Mouse (Mus musculus) layer of hippocampus, adult 18-20 months (tissue): Measurements from ENCODE around the gene Kirrel3. TPM values are rescaled to one million over a fixed set of nuclear protein-coding genes. Genes with fewer than 3 reads are reported as not detected.

Source experiments
- DNase-seq, 2 experiments: peaks; one replicate each; pipeline ENCODE4 v3.0.0; 2022; ENCODE audit warnings: low spot score in 2 of 2
- long read RNA-seq: library from polyadenylated mRNA; stranded (forward); transcript quantifications from one replicate; pipeline ENCODE4 v2.0.0, GENCODE M21; 2021
- total RNA-seq, 2 experiments: library from RNA; stranded (reverse); gene quantifications; 2 replicates each; pipeline ENCODE4 v1.2.3; 2021

Kirrel3 gene
- 10 to 100 TPM; 45.7 to 54.8 TPM for total RNA-seq
- long read RNA-seq, partial matches to known transcripts = 26 of 32 reads
- long read RNA-seq, other reads (novel, unspliced or antisense) = 6 of 32 reads

GRCm38 (mm10) chr9:34485759-34486431 is at the start of gene Kirrel3:
TSS of gene Kirrel3 (plus strand) at chr9:34485894.
- peak; percentile 72 to 89 for DNase-seq

GRCm38 (mm10) chr9:34440721-34441120 is 45.0 kb upstream of the Kirrel3 start:
- DNase-seq = no peak

DNA sequence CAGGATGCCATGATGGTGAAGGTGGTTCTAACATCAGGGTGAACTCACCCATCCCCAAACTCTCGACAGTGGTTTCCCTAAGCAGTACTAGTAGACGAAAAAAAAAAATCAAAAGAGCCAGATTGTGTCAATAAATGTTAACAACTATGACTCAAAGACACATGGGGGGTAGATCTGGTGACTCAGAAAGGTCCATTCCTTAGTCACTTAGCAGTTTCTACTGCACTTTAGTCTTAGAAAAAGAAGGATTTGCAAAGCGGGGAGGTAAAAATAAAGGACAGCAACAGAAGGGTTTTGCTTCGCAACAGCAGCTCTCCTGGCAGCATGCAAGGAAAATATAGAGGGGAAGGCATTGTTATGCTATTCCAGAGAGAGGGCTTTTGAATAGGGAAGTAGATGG is 41.7 kb upstream of the Kirrel3 start:
- peak in 1 of 2 experiments; percentile 17 for DNase-seq

DNA sequence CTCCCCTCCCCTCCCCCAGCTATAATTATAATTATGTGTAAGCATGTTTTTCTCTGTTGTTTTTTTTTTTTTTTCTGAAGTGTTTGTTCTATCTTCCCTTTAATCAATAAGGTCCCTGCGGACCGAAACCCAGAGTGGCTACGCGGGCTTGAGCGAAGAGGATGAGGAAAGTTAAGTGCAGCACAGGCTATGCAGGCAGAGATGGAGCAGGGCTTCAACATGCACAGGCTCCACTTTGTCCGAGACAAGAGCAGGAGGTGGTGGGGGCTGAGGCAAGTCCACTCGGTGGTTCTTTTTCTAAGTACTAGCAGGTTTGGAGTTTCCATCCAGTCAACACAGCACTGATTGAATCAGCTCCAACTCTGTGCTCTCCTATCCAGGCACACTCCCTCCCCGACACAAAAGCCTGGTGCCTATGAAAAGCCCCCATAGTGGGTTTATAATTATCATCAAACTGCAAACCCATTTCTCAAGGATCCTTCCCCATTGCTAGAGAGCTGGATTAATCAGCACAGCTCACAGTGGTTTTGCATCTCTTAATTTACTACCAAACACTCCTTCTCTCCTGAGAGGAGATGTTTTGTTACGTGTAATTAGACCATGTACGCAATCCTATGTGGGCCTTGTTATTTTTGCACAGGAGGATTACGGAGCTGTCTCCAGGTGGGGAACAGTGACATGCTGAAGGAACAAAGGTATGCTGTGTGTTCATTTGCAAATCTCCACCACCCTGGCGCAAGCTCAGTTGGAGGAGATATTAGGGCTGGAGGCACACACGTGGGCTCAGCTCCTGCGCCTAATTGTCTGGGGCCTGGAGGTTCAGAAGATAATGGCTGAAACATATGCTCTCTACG is 39.0 kb upstream of the Kirrel3 start:
- DNase-seq = no peak

DNA sequence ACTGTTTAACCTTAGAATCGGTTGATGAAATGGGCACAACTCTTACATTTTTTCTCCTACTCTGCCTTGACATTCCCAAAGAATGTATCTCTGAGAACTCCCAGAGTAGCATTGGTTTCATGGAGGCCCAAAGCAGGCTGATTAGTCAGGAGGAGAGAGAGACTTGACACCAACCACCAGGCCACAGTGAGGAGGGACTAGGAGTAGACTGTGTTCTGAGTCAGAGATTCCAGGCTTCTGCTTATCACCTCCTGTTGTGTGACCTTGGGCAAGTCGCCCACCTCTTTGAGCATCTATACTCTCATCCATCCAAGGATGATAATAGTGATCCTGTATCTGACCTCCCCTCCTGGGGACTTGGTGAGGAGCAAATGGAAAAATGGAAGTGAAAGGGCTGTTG is 38.0 kb upstream of the Kirrel3 start:
- no peak for DNase-seq

DNA sequence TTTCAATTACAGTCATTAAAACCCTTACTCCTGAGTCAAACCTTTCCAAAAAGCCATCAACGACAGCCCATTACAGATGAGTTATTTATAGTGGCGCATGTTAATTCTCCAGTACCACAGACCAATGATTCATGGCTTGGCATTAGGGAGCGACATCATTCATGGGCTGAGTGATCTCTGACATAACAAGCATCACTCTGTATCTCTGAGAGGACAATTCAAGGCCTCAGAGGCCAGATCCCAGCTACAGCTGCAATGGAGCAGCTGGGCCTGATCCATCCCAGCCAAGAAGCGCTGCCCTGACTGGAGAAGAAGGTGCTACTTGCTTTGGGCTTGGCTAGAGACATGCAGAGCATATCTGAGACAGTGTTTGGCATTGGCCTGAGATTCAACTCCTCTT is 37.2 kb upstream of the Kirrel3 start:
- no peak for DNase-seq

- no peak for DNase-seq
Observed at GRCm38 (mm10) chr9:34458189-34458588, 27.5 kb upstream of the Kirrel3 start.

DNA sequence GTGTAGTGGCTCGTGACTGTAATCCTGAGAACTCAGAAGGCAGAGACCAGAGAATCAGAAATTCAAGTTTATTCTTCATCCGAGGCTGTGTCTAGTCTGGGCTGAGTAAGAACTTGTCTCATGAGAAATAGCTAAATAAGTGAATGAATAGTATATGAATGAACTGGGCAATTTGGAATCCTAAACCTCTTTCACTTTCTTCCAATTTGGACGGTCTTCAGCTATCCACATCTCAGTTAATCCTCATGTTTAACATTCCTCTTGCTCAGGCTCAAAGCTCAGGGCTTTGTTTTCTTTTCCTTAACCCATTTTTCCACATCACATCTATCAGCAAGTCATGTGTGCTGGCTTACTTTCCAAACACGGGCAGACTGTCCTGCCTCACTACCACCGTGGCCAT is 25.7 kb upstream of the Kirrel3 start:
- no peak for DNase-seq

DNA sequence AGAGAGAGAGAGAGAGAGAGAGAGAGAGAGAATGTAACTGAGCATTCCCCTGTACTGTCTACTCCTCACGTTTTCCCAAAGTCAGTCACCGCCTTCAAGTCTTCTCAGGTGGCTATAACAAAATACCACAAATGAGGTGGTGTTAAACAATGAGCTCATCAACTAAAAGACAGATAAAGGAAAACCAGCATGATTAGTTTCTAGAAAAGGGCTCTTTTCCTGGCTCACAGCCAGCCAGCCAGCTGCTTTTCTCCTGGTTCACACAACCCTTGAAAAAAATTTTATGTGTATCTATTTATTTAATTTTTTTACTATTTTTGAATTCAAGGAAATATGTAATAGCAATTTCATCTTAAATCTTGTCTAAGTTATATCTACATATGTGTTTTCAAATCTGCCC is 22.0 kb upstream of the Kirrel3 start:
- DNase-seq = no peak

GRCm38 (mm10) chr9:34466058-34466457 is 19.6 kb upstream of the Kirrel3 start:
- no peak for DNase-seq

DNA sequence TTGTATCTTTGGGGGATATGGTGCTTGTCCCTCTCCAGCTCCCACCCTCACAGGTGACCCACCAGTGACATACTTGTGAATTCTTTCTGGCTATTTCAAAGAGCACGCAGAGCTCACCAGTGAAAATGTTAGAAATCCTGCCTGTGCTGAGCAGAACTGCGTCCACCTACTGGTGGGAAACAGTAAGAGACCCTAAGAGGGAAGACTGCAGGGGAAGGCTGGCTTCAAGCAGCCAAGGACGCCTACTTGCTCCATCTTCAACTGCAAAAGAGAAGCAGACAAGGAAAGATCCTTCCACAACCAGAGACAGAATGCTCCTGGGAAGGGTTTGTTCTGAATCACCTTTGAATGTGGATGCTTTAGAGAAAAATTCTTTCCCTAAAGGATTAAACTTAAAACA is 16.5 kb upstream of the Kirrel3 start:
- no peak for DNase-seq

DNA sequence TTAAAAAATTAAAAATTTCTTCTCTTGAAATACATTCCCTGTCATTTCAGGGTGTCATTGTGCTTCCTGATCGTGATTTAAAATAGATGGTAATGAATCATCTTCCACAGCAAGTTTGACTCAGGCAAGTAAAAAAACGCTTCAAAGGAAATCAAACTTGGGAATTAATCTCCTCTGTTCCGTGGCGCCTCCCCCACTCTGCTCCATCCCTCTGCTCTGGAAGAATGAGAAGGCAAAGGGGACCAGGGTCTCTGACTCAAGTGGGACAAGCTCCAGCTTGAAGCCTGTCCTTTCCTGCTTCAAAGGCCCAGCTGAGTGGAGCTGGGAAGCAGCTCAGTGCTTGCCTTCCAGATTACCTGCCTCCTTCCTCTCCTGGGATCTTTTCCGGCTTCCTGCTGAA is 9.5 kb upstream of the Kirrel3 start:
- DNase-seq = no peak

DNA sequence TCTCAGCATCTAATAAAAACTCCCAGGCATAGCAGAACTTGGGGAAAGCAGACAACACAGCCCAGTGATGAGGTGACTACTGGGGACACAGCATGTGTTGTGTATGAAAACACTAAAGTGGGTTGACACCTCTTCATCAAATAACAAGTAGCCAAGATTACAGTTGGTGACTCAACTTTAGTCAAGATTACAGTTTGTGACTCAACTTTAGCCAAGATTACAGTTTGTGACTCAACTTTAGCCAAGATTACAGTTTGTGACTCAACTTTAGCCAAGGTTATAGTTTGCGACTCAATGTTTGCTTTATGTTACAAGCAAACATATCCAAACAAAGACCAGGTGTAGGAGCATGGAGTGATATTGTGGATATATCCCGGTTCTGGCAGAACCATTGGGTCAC is 7.2 kb upstream of the Kirrel3 start:
- no peak for DNase-seq

DNA sequence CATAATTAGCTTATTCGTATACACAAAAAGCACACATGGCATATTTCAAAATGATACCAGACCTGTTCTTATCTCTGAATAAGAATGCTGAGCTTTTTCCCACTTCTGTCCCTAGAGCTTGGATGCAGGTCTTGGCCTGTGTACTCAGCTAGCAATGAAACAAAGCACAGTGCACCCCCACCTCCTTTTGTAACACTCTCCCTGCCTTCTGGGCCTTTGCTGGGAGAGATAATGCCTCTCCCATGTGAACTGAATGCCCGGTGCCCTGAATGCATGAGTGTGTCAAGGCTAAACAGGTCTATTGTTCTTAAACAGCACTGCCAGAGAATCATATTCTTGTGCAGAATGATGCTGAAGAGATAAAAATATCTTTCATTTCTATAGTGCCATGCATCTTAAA is 2.5 kb upstream of the Kirrel3 start:
- no peak for DNase-seq

GRCm38 (mm10) chr9:34484665-34485064 is 1.0 kb upstream of the Kirrel3 start:
- DNase-seq = no peak

- no peak for DNase-seq
Observed at GRCm38 (mm10) chr9:34488267-34488666, 2.6 kb downstream of the Kirrel3 start.

GRCm38 (mm10) chr9:34488700-34489315 is 3.1 kb downstream of the Kirrel3 start:
- peak; percentile 80 to 89 for DNase-seq

- peak in 1 of 2 experiments; percentile 13 for DNase-seq
Observed at GRCm38 (mm10) chr9:34489316-34489710, 3.6 kb downstream of the Kirrel3 start.

- DNase-seq = no peak
Observed at GRCm38 (mm10) chr9:34489760-34490159, 4.1 kb downstream of the Kirrel3 start.

DNA sequence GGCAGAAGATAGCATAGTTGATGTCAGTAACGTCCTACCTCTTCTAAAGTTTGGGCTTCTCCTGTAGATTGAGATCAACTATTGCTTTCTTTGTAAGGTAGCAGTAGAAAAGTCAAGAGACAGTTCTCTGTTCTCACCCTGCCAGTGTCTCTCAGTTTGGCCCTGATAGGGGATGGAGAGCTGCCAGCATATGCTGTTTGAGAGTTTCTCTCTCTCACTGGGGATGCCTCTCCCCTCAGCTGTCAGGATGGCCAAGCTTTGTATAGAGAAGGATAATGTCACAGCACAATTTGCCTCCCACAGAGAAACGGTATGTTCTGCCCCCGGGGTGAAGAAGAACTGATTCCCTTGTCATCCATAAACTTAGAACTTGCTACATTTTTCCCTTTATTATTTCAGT is 6.4 kb downstream of the Kirrel3 start:
- DNase-seq = no peak

DNA sequence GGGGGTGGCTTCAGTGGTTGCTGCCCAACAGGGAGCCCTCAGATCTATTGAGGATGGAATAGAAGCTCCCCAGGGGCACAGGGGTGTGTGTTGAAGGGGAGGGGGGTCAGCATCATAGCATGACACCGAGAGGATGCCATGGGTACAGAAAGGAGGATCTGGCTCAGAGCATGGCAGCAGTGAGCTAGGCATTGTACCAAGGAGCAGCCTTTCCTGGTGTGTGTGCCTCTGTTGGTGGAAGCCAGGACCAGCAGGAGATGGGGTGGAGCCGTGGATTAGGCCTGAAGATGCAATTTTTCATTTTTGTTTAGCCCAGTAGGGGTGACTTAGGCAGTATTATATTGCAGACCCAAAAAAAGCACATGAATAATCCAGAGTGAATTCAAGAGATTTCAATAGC is 7.9 kb downstream of the Kirrel3 start:
- DNase-seq = no peak

- no peak for DNase-seq
Observed at GRCm38 (mm10) chr9:34498126-34498525, 12.4 kb downstream of the Kirrel3 start.
